Mouse (Mus musculus) urinary bladder, postnatal 14 days (tissue): ENCODE results near the gene Mesp2.
"Not testable (repeated sequence)": the region's sequence is repeated elsewhere in the genome, so short reads cannot be mapped to it uniquely, and the experiment has no call there.

Experiments used
- DNase-seq: peaks from one replicate; pipeline ENCODE4 v3.0.0; 2021; ENCODE audit warnings: low spot score

Gene Mesp2

GRCm38 (mm10) chr7:79810611-79811506, at the start of gene Mesp2:
Mesp2 (plus strand) TSS chr7:79810727.
- peak; percentile 76 for DNase-seq

GRCm38 (mm10) chr7:79761124-79761876, 49.2 kb upstream of the Mesp2 start:
- DNase-seq: no peak

- DNase-seq: no peak
These were observed 48.4 kb upstream of the Mesp2 start for GRCm38 (mm10) chr7:79762106-79762505.

- no peak for DNase-seq
These were observed 44.5 kb upstream of the Mesp2 start for GRCm38 (mm10) chr7:79765991-79766390.

GRCm38 (mm10) chr7:79769664-79770063, 40.9 kb upstream of the Mesp2 start:
- DNase-seq: no peak

- no peak for DNase-seq
These were observed 38.7 kb upstream of the Mesp2 start for GRCm38 (mm10) chr7:79771561-79772512.

- DNase-seq: peak; percentile 76
These were observed 29.6 kb upstream of the Mesp2 start for GRCm38 (mm10) chr7:79780647-79781626.

- DNase-seq: no peak
These were observed 28.6 kb upstream of the Mesp2 start for GRCm38 (mm10) chr7:79781826-79782515.

GRCm38 (mm10) chr7:79782516-79782855, 28.0 kb upstream of the Mesp2 start:
- no peak for DNase-seq

GRCm38 (mm10) chr7:79786295-79786694, 24.2 kb upstream of the Mesp2 start:
- DNase-seq: peak; percentile 74

- not testable (repeated sequence) for DNase-seq
These were observed 20.7 kb upstream of the Mesp2 start for GRCm38 (mm10) chr7:79789812-79790211.

GRCm38 (mm10) chr7:79792635-79793421, 17.7 kb upstream of the Mesp2 start:
- DNase-seq: peak; percentile 21

GRCm38 (mm10) chr7:79793688-79794087, 16.8 kb upstream of the Mesp2 start, which contains the start of gene Mesp1:
Mesp1 (minus strand) TSS chr7:79793788.
- DNase-seq: no peak

GRCm38 (mm10) chr7:79798606-79799005, 11.9 kb upstream of the Mesp2 start:
- no peak for DNase-seq

GRCm38 (mm10) chr7:79799048-79799447, 11.5 kb upstream of the Mesp2 start:
- peak; percentile 82 for DNase-seq

- no peak for DNase-seq
These were observed 11.0 kb upstream of the Mesp2 start for GRCm38 (mm10) chr7:79799506-79799905.

GRCm38 (mm10) chr7:79800336-79800735, 10.2 kb upstream of the Mesp2 start:
- DNase-seq: peak; percentile 63

- no peak for DNase-seq
These were observed 9.1 kb upstream of the Mesp2 start for GRCm38 (mm10) chr7:79801391-79801790.

GRCm38 (mm10) chr7:79802037-79802436, 8.5 kb upstream of the Mesp2 start:
- no peak for DNase-seq
